Mouse (Mus musculus) liver, adult 2 months (tissue): Measurements from ENCODE around the gene Fgfr2. TPM values are rescaled to one million over a fixed set of nuclear protein-coding genes. Genes with fewer than 3 reads are reported as not detected.
A peak's percentile ranks its signal among the peaks of the same experiment; 100 is the strongest.

Source experiments
- DNase-seq: peaks from one replicate; pipeline ENCODE4 v3.0.0-alpha.2; 2011; ENCODE audit warnings: low read depth, low spot score; ENCODE audit errors: extremely low read depth
- H3K27ac ChIP-seq: fragments of 200-500 bp; replicated peaks from 2 replicates; pipeline ENCODE4 v1.5.1; 2012; ENCODE audit warnings: low read depth, mild to moderate bottlenecking, control low read depth, inconsistent platforms, low read length; ENCODE audit not compliant: insufficient read depth
- H3K27me3 ChIP-seq: fragments of 200-500 bp; 2 replicates; pipeline ENCODE4 v1.6.1; 2012; ENCODE audit warnings: mild to moderate bottlenecking, moderate library complexity, low read length, inconsistent platforms; ENCODE audit not compliant: control insufficient read depth, insufficient read depth
- H3K36me3 ChIP-seq: fragments of 200-500 bp; 2 replicates; pipeline ENCODE4 v1.6.1; 2012; ENCODE audit warnings: low read length, inconsistent platforms; ENCODE audit not compliant: control insufficient read depth, insufficient read depth
- H3K4me1 ChIP-seq: fragments of 200-500 bp; 2 replicates; pipeline ENCODE4 v1.6.1; 2011; ENCODE audit warnings: low read length; ENCODE audit not compliant: control insufficient read depth, insufficient read depth
- H3K4me3 ChIP-seq: fragments of 200-500 bp; 2 replicates; pipeline ENCODE4 v1.5.1; 2011; ENCODE audit warnings: low read depth, mild to moderate bottlenecking, control low read depth, low read length, moderate library complexity; ENCODE audit not compliant: insufficient read depth
- H3K79me2 ChIP-seq: fragments of 200-500 bp; 2 replicates; pipeline ENCODE4 v1.6.1; 2012; ENCODE audit warnings: inconsistent platforms, mild to moderate bottlenecking, low read length, moderate library complexity; ENCODE audit not compliant: control insufficient read depth, insufficient read depth
- H3K9ac ChIP-seq: fragments of 200-500 bp; 2 replicates; pipeline ENCODE4 v1.6.1; 2012; ENCODE audit warnings: low read depth, mild to moderate bottlenecking, control low read depth, inconsistent platforms, low read length
- CTCF ChIP-seq: fragments of 200-500 bp; IDR thresholded peaks from 2 replicates; pipeline ENCODE4 v1.5.1; 2011; ENCODE audit warnings: low read depth, low read length, control low read depth
- POLR2A ChIP-seq: fragments of 200-500 bp; IDR thresholded peaks from 2 replicates; pipeline ENCODE4 v1.6.1; 2011; ENCODE audit warnings: low read length, control low read depth; ENCODE audit not compliant: insufficient read depth; ENCODE audit errors: extremely low read depth
- WGBS: fragments of 180-500 bp; shearing (Covaris S2); methylation state at CpG from one replicate; pipeline ENCODE4 v1.1.7; 2018; 5-methylcytosine and 5-hydroxymethylcytosine counted together
- polyA plus RNA-seq: library from polyadenylated mRNA; depleted of rRNA; stranded (reverse); fragments of >200 nt; gene quantifications from 2 replicates; pipeline ENCODE4 v1.2.3, GENCODE M21; 2012
- total RNA-seq: library from RNA; depleted of rRNA; stranded (reverse); fragments of >200 nt; gene quantifications from 2 replicates; pipeline ENCODE4 v1.2.3, GENCODE M21; 2014

Gene Fgfr2
- total and polyA plus RNA-seq, 2 experiments, result 16.7 to 35.2 TPM

- no peak overlapping the region for H3K4me3 ChIP-seq
- DNase-seq, result peak; percentile 33
- no peaks in the 10 kb centered on the region; the same call in 1 of the 2 replicates for H3K36me3 ChIP-seq
- peaks cover 12% of the 10 kb centered on the region for H3K4me1 ChIP-seq
- H3K9ac ChIP-seq, result no peak overlapping the region
- no peak overlapping the region for H3K27ac ChIP-seq
- H3K79me2 ChIP-seq, result 0 out of 2 replicates have a peak, but pooled peaks cover 8% of the 10 kb centered on the region
- TF ChIP-seq POLR2A, result no peak
- TF ChIP-seq CTCF, result no peak
- no peaks in the 10 kb centered on the region for H3K27me3 ChIP-seq
- WGBS, result 92% methylated on average over 9 of the region's 9 CpGs
Observed at GRCm38 (mm10) chr7:130665358-130665757, 2457.8 kb downstream of the Fgfr2 start.

GRCm38 (mm10) chr7:130664629-130665028 is 2458.5 kb downstream of the Fgfr2 start:
- H3K4me1 ChIP-seq, result peaks cover 10% of the 10 kb centered on the region
- H3K27ac ChIP-seq, result no peak overlapping the region
- H3K36me3 ChIP-seq, result no peaks in the 10 kb centered on the region; the same call in 1 of the 2 replicates
- 0 out of 2 replicates have a peak, but pooled peaks cover 8% of the 10 kb centered on the region for H3K79me2 ChIP-seq
- TF ChIP-seq CTCF (peak; percentile 38), POLR2A (no peak)
- DNase-seq, result no peak
- no peaks in the 10 kb centered on the region for H3K27me3 ChIP-seq
- H3K9ac ChIP-seq, result no peak overlapping the region
- no peak overlapping the region for H3K4me3 ChIP-seq
- 96% methylated on average over 5 of the region's 5 CpGs for WGBS

- Histone ChIP-seq H3K9ac (no peak overlapping the region), H3K27ac (no peak overlapping the region), H3K4me1 (peaks cover 5% of the 10 kb centered on the region), H3K4me3 (no peak overlapping the region), H3K79me2 (peaks cover 9% of the 10 kb centered on the region; the same call in 1 of the 2 replicates), H3K27me3 (no peaks in the 10 kb centered on the region), H3K36me3 (no peaks in the 10 kb centered on the region; the same call in 1 of the 2 replicates)
- 85% methylated on average over 5 of the region's 5 CpGs for WGBS
- no peak for DNase-seq
- TF ChIP-seq POLR2A (no peak), CTCF (no peak)
Observed at GRCm38 (mm10) chr7:130664037-130664436, 2459.1 kb downstream of the Fgfr2 start.

GRCm38 (mm10) chr7:130662869-130663268 is 2460.3 kb downstream of the Fgfr2 start:
- no peak for DNase-seq
- WGBS, result 84% methylated on average over 4 of the region's 4 CpGs
- no peaks in the 10 kb centered on the region for H3K4me1 ChIP-seq
- no peak overlapping the region for H3K27ac ChIP-seq
- H3K27me3 ChIP-seq, result no peaks in the 10 kb centered on the region
- no peak for TF ChIP-seq POLR2A
- TF ChIP-seq CTCF, result no peak
- no peak overlapping the region for H3K9ac ChIP-seq
- H3K4me3 ChIP-seq, result no peak overlapping the region
- no peaks in the 10 kb centered on the region; the same call in 1 of the 2 replicates for H3K36me3 ChIP-seq
- peaks cover 15% of the 10 kb centered on the region; the same call in 1 of the 2 replicates for H3K79me2 ChIP-seq

GRCm38 (mm10) chr7:130662250-130662649 is 2460.9 kb downstream of the Fgfr2 start:
- WGBS, result 96% methylated on average over 5 of the region's 5 CpGs
- no peak for TF ChIP-seq CTCF
- H3K4me3 ChIP-seq, result no peak overlapping the region
- DNase-seq, result no peak
- H3K27me3 ChIP-seq, result no peaks in the 10 kb centered on the region
- H3K79me2 ChIP-seq, result peaks cover 15% of the 10 kb centered on the region; the same call in 1 of the 2 replicates
- H3K9ac ChIP-seq, result no peak overlapping the region
- H3K27ac ChIP-seq, result no peak overlapping the region
- H3K36me3 ChIP-seq, result no peaks in the 10 kb centered on the region; the same call in 1 of the 2 replicates
- no peaks in the 10 kb centered on the region for H3K4me1 ChIP-seq

- no peaks in the 10 kb centered on the region; the same call in 1 of the 2 replicates for H3K36me3 ChIP-seq
- TF ChIP-seq POLR2A (no peak), CTCF (no peak)
- no peak overlapping the region for H3K9ac ChIP-seq
- DNase-seq, result no peak
- peaks cover 8% of the 10 kb centered on the region for H3K4me1 ChIP-seq
- WGBS, result 93% methylated on average over 5 of the region's 5 CpGs
- H3K27me3 ChIP-seq, result no peaks in the 10 kb centered on the region
- peaks cover 26% of the 10 kb centered on the region for H3K79me2 ChIP-seq
- no peak overlapping the region for H3K27ac ChIP-seq
- H3K4me3 ChIP-seq, result no peak overlapping the region
Observed at GRCm38 (mm10) chr7:130659129-130659528, 2464.0 kb downstream of the Fgfr2 start.
